ENCODE assay signal across 12 mouse cellular contexts in genomic region chr7:19410766-19411344, GRCm38 (mm10). TPM values are rescaled to one million over a fixed set of nuclear protein-coding genes. Genes with fewer than 3 reads are reported as not detected.
DNase-seq lines count a peak whose midpoint lies in the region; ATAC-seq and TF ChIP-seq lines count a peak whose summit lies in the region.
"Had no signal": no experiment of that assay in that cellular context is flagged by ENCODE, and none has a peak within 500 bp of the region (broad histone marks: within the 10 kb centered on the region; RNA-seq: fewer than 3 reads in every experiment).

No protein-coding gene starts in this region.

- H3K9me3 ChIP-seq in midbrain, embryonic 11.5 days (ENCODE audit: control insufficient read depth, low read length), result no peaks in the 10 kb centered on the region
- no peaks in the 10 kb centered on the region for H3K9me3 ChIP-seq in midbrain, postnatal 0 days (ENCODE audit: low read length)
- H3K9me3 ChIP-seq in heart, embryonic 16.5 days (replicated peaks; ENCODE audit: control insufficient read depth, low read length), result peaks cover 5% of the 10 kb centered on the region
- H3K9me3 ChIP-seq in forebrain, embryonic 11.5 days (ENCODE audit: control insufficient read depth, low read length), result no peaks in the 10 kb centered on the region
- H3K9me3 ChIP-seq: hindbrain, embryonic 15.5 days had no signal

- no peak overlapping the region for H3K9ac ChIP-seq in midbrain, embryonic 11.5 days (ENCODE audit: low read length)
- H3K9ac ChIP-seq in midbrain, postnatal 0 days (replicated peaks; ENCODE audit: low read length, poor library complexity, severe bottlenecking), result no peak overlapping the region
- peak overlapping the region; percentile 88 for H3K9ac ChIP-seq in heart, embryonic 16.5 days (ENCODE audit: low read length)
- no peak overlapping the region for H3K9ac ChIP-seq in forebrain, embryonic 11.5 days (ENCODE audit: low read length)
- H3K9ac ChIP-seq: hindbrain, embryonic 15.5 days had no signal

- no peak for TF ChIP-seq CTCF in midbrain, postnatal 0 days (IDR thresholded peaks at IDR 0.05)

- H3K27me3 ChIP-seq in midbrain, embryonic 11.5 days (ENCODE audit: control insufficient read depth, insufficient read depth, low read length), result 0 out of 2 replicates have a peak, but pooled peaks cover 2% of the 10 kb centered on the region
- 0 out of 2 replicates have a peak, but pooled peaks cover 3% of the 10 kb centered on the region for H3K27me3 ChIP-seq in midbrain, postnatal 0 days (ENCODE audit: insufficient read depth, low read length)
- no peaks in the 10 kb centered on the region for H3K27me3 ChIP-seq in heart, embryonic 16.5 days (ENCODE audit: control insufficient read depth, insufficient read depth, low read length)
- no peaks in the 10 kb centered on the region for H3K27me3 ChIP-seq in forebrain, embryonic 11.5 days (ENCODE audit: control insufficient read depth, insufficient read depth, low read length)

- H3K4me1 ChIP-seq in midbrain, embryonic 11.5 days (ENCODE audit: control insufficient read depth, insufficient read depth, low read length), result no peaks in the 10 kb centered on the region
- no peaks in the 10 kb centered on the region for H3K4me1 ChIP-seq in midbrain, postnatal 0 days (ENCODE audit: insufficient read depth, low read length)
- H3K4me1 ChIP-seq in heart, embryonic 16.5 days (ENCODE audit: control insufficient read depth, insufficient read depth, low read length), result peaks cover 26% of the 10 kb centered on the region
- H3K4me1 ChIP-seq in forebrain, embryonic 11.5 days (replicated peaks; ENCODE audit: control insufficient read depth, insufficient read depth, low read length), result no peaks in the 10 kb centered on the region
- H3K4me1 ChIP-seq: hindbrain, embryonic 15.5 days had no signal

- no peak overlapping the region for H3K27ac ChIP-seq in midbrain, embryonic 11.5 days (ENCODE audit: low read depth, low read length)
- no peak overlapping the region for H3K27ac ChIP-seq in midbrain, postnatal 0 days (ENCODE audit: low read depth, low read length)
- H3K27ac ChIP-seq in heart, embryonic 16.5 days (ENCODE audit: low read length), result peak overlapping the region; percentile 99
- H3K27ac ChIP-seq in forebrain, embryonic 11.5 days (ENCODE audit: low read depth, low read length), result no peak overlapping the region
- H3K27ac ChIP-seq: hindbrain, embryonic 15.5 days had no signal

- no peak for DNase-seq in midbrain, embryonic 11.5 days (ENCODE audit: low spot score, missing footprints)
- DNase-seq in midbrain, postnatal 0 days (ENCODE audit: low spot score), result no peak
- peak; percentile 94 for DNase-seq in gastrocnemius, adult 18-20 months (ENCODE audit: low spot score)
- peak; percentile 40 for DNase-seq in urinary bladder, postnatal 10 days (ENCODE audit: low spot score)
- DNase-seq in forebrain, embryonic 11.5 days (ENCODE audit: low spot score), result no peak
- no peak for DNase-seq in right cerebral cortex, postnatal 4 days
- no peak for DNase-seq in embryo, embryonic 11 days
- DNase-seq: cerebellum, adult 11 months; kidney, postnatal 4 days had no signal

- no peak overlapping the region for H3K4me3 ChIP-seq in midbrain, embryonic 11.5 days (ENCODE audit: low read depth, low read length)
- no peak overlapping the region for H3K4me3 ChIP-seq in midbrain, postnatal 0 days (ENCODE audit: low read depth, low read length)
- peak overlapping the region; percentile 64 for H3K4me3 ChIP-seq in heart, embryonic 16.5 days (ENCODE audit: low read length)
- H3K4me3 ChIP-seq in forebrain, embryonic 11.5 days (ENCODE audit: low read depth, low read length), result no peak overlapping the region
- H3K4me3 ChIP-seq: erythroblast, embryonic 14.5 days; hindbrain, embryonic 15.5 days had no signal

- no peaks in the 10 kb centered on the region for H3K36me3 ChIP-seq in midbrain, embryonic 11.5 days (ENCODE audit: control insufficient read depth, insufficient read depth, low read length)
- no peaks in the 10 kb centered on the region for H3K36me3 ChIP-seq in midbrain, postnatal 0 days (ENCODE audit: insufficient read depth, low read length)
- peaks cover 23% of the 10 kb centered on the region for H3K36me3 ChIP-seq in heart, embryonic 16.5 days (ENCODE audit: control insufficient read depth, insufficient read depth)
- no peaks in the 10 kb centered on the region for H3K36me3 ChIP-seq in forebrain, embryonic 11.5 days (ENCODE audit: control insufficient read depth, insufficient read depth, low read length)
- H3K36me3 ChIP-seq: hindbrain, embryonic 15.5 days had no signal

- WGBS in midbrain, embryonic 11.5 days, result 87% methylated on average over 11 of the region's 11 CpGs
- 75% methylated on average over 11 of the region's 11 CpGs for WGBS in midbrain, postnatal 0 days
- WGBS in heart, embryonic 16.5 days, result 48% methylated on average over 11 of the region's 11 CpGs
- 89% methylated on average over 11 of the region's 11 CpGs for WGBS in forebrain, embryonic 11.5 days

- H3K4me2 ChIP-seq in midbrain, embryonic 11.5 days, result no peak overlapping the region
- H3K4me2 ChIP-seq in midbrain, postnatal 0 days (ENCODE audit: low read depth, low read length, poor library complexity, severe bottlenecking), result no peak overlapping the region
- peak overlapping the region; percentile 66 for H3K4me2 ChIP-seq in heart, embryonic 16.5 days (ENCODE audit: low read depth, low read length)
- H3K4me2 ChIP-seq in forebrain, embryonic 11.5 days (ENCODE audit: low read depth, low read length, severe bottlenecking), result no peak overlapping the region
- H3K4me2 ChIP-seq: hindbrain, embryonic 15.5 days had no signal

- 0 out of 2 replicates have a peak, but pooled peaks have one; percentile 9 for ATAC-seq in midbrain, embryonic 11.5 days (ENCODE audit: low FRiP score)
- ATAC-seq in midbrain, postnatal 0 days (ENCODE audit: low FRiP score), result no peak
- ATAC-seq in heart, embryonic 16.5 days (replicated peaks; ENCODE audit: extremely low read depth, insufficient read depth, low FRiP score), result peak; percentile 90
- ATAC-seq in forebrain, embryonic 11.5 days (replicated peaks; ENCODE audit: low FRiP score), result no peak

RNA-seq across cellular contexts. Expression of gene Ckm, which starts 6.3 kb away (rescaled TPM):
- polyA plus RNA-seq in midbrain, embryonic 11.5 days (2014; fragmentation: Nextera tagmentation; extraction: Ambion mirVana), result not detected in 2 replicates
- total RNA-seq in midbrain, postnatal 0 days (2014; rRNA removed), result 0.38 and 8.2 TPM in 2 replicates
- polyA plus RNA-seq in midbrain, postnatal 0 days (2015; fragmentation: Nextera tagmentation; extraction: Ambion mirVana), result 0.21 and 0.25 TPM in 2 replicates
- over 10,000 TPM; 37,972 to 42,859 TPM for total RNA-seq in gastrocnemius, adult 18-20 months (2021)
- polyA plus RNA-seq in heart, embryonic 16.5 days (2015; fragmentation: Nextera tagmentation; extraction: Ambion mirVana), result 2,882 and 3,117 TPM in 2 replicates
- not detected in 2 replicates for polyA plus RNA-seq in forebrain, embryonic 11.5 days (2014; fragmentation: Nextera tagmentation; extraction: Ambion mirVana)
- polyA plus RNA-seq: erythroblast, embryonic 14.5 days had no signal

RNA-seq across cellular contexts. Expression of gene Klc3, which starts 7.0 kb away (rescaled TPM):
- polyA plus RNA-seq in midbrain, embryonic 11.5 days (2014; fragmentation: Nextera tagmentation; extraction: Ambion mirVana), result 0.37 and 1.4 TPM in 2 replicates
- total RNA-seq in midbrain, postnatal 0 days (2014; rRNA removed), result 1.2 and 1.9 TPM in 2 replicates
- polyA plus RNA-seq in midbrain, postnatal 0 days (2015; fragmentation: Nextera tagmentation; extraction: Ambion mirVana), result 1.2 and 1.4 TPM in 2 replicates
- under 1 TPM in 1 of 2 experiments, not detected in 1; 0.21 TPM for total RNA-seq in gastrocnemius, adult 18-20 months (2021)
- 4.1 and 5.0 TPM in 2 replicates for polyA plus RNA-seq in heart, embryonic 16.5 days (2015; fragmentation: Nextera tagmentation; extraction: Ambion mirVana)
- polyA plus RNA-seq in forebrain, embryonic 11.5 days (2014; fragmentation: Nextera tagmentation; extraction: Ambion mirVana), result 2.0 and 2.8 TPM in 2 replicates
- polyA plus RNA-seq: erythroblast, embryonic 14.5 days had no signal

RNA-seq across cellular contexts. Expression of gene Ercc2, which starts 29.0 kb away (rescaled TPM):
- 10.3 and 10.9 TPM in 2 replicates for polyA plus RNA-seq in midbrain, embryonic 11.5 days (2014; fragmentation: Nextera tagmentation; extraction: Ambion mirVana)
- 63.0 and 68.3 TPM in 2 replicates for total RNA-seq in midbrain, postnatal 0 days (2014; rRNA removed)
- polyA plus RNA-seq in midbrain, postnatal 0 days (2015; fragmentation: Nextera tagmentation; extraction: Ambion mirVana), result 22.9 and 26.6 TPM in 2 replicates
- total RNA-seq in gastrocnemius, adult 18-20 months (2021), result 10 to 100 TPM in 1 of 2 experiments, 1 to 10 TPM in 1; 9.0 to 10.6 TPM
- polyA plus RNA-seq in heart, embryonic 16.5 days (2015; fragmentation: Nextera tagmentation; extraction: Ambion mirVana), result 11.1 and 12.8 TPM in 2 replicates
- polyA plus RNA-seq in forebrain, embryonic 11.5 days (2014; fragmentation: Nextera tagmentation; extraction: Ambion mirVana), result 18.2 and 25.2 TPM in 2 replicates

RNA-seq across cellular contexts. Expression of gene Mark4, which starts 47.8 kb away (rescaled TPM):
- 8.9 and 10.7 TPM in 2 replicates for polyA plus RNA-seq in midbrain, embryonic 11.5 days (2014; fragmentation: Nextera tagmentation; extraction: Ambion mirVana)
- total RNA-seq in midbrain, postnatal 0 days (2014; rRNA removed), result 58.1 and 68.9 TPM in 2 replicates
- 16.2 and 17.0 TPM in 2 replicates for polyA plus RNA-seq in midbrain, postnatal 0 days (2015; fragmentation: Nextera tagmentation; extraction: Ambion mirVana)
- 10 to 100 TPM; 18.5 to 20.8 TPM for total RNA-seq in gastrocnemius, adult 18-20 months (2021)
- 4.5 and 6.2 TPM in 2 replicates for polyA plus RNA-seq in heart, embryonic 16.5 days (2015; fragmentation: Nextera tagmentation; extraction: Ambion mirVana)
- polyA plus RNA-seq in forebrain, embryonic 11.5 days (2014; fragmentation: Nextera tagmentation; extraction: Ambion mirVana), result 11.0 and 13.2 TPM in 2 replicates

RNA-seq across cellular contexts. Expression of gene Ppp1r13l, which starts 51.3 kb away (rescaled TPM):
- 3.0 and 3.2 TPM in 2 replicates for polyA plus RNA-seq in midbrain, embryonic 11.5 days (2014; fragmentation: Nextera tagmentation; extraction: Ambion mirVana)
- 0.52 and 1.0 TPM in 2 replicates for total RNA-seq in midbrain, postnatal 0 days (2014; rRNA removed)
- polyA plus RNA-seq in midbrain, postnatal 0 days (2015; fragmentation: Nextera tagmentation; extraction: Ambion mirVana), result 1.5 and 2.0 TPM in 2 replicates
- 1 to 10 TPM; 3.6 to 5.3 TPM for total RNA-seq in gastrocnemius, adult 18-20 months (2021)
- 13.6 and 14.2 TPM in 2 replicates for polyA plus RNA-seq in heart, embryonic 16.5 days (2015; fragmentation: Nextera tagmentation; extraction: Ambion mirVana)
- polyA plus RNA-seq in forebrain, embryonic 11.5 days (2014; fragmentation: Nextera tagmentation; extraction: Ambion mirVana), result 5.8 and 6.4 TPM in 2 replicates

Comparison
In these comparisons a context has a peak if more than half of its experiments do, and no peak if none do; other contexts are left out.
1. ATAC-seq: peak in midbrain, embryonic 11.5 days (single experiment) and heart, embryonic 16.5 days (single experiment); none in midbrain, postnatal 0 days (single experiment) and forebrain, embryonic 11.5 days (single experiment).
2. DNase-seq: peak in gastrocnemius, adult 18-20 months (single experiment) and urinary bladder, postnatal 10 days (single experiment); none in midbrain, embryonic 11.5 days (single experiment), midbrain, postnatal 0 days (single experiment), forebrain, embryonic 11.5 days (single experiment), right cerebral cortex, postnatal 4 days (single experiment) and embryo, embryonic 11 days (single experiment).
3. RNA of gene Ckm, which starts 6.3 kb away (polyA plus RNA-seq): 2,882 to 3,117 TPM in heart, embryonic 16.5 days; 0.21 to 0.25 TPM in midbrain, postnatal 0 days, not detected in forebrain, embryonic 11.5 days and not detected in midbrain, embryonic 11.5 days; every median in the first group is over 1,000 times any median in the second.